In genomic region chr19:55768246-55768645, GRCm38 (mm10) we compare ENCODE assay signal across 15 mouse cellular contexts. TPM values are rescaled to one million over a fixed set of nuclear protein-coding genes. Genes with fewer than 3 reads are reported as not detected.
DNase-seq lines count a peak whose midpoint lies in the region; ATAC-seq and TF ChIP-seq lines count a peak whose summit lies in the region.
"Had no signal": no experiment of that assay in that cellular context is flagged by ENCODE, and none has a peak within 500 bp of the region (broad histone marks: within the 10 kb centered on the region; RNA-seq: fewer than 3 reads in every experiment).

No protein-coding gene starts in this region.

- peak; percentile 34 for DNase-seq in embryonic facial prominence, embryonic 11.5 days (ENCODE audit: low spot score)
- no peak for DNase-seq in embryonic facial prominence, embryonic 10.5 days (ENCODE audit: low spot score)
- peak; percentile 38 for DNase-seq in CH12.LX (ENCODE audit: extremely low read depth)
- DNase-seq: adrenal gland, postnatal 36 days; cerebellum, postnatal 25 days; heart, postnatal 4 days; kidney, adult 9 months; left cerebral cortex, postnatal 4 days; right cerebral cortex, postnatal 25 days had no signal

- no peak overlapping the region for H3K27ac ChIP-seq in embryonic facial prominence, embryonic 11.5 days (replicated peaks; ENCODE audit: low read depth, low read length)
- no peak overlapping the region for H3K27ac ChIP-seq in embryonic facial prominence, embryonic 10.5 days (replicated peaks)
- peak overlapping the region; percentile 39; the same call in 1 of the 2 replicates for H3K27ac ChIP-seq in intestine, embryonic 16.5 days (ENCODE audit: low read length)
- H3K27ac ChIP-seq in intestine, embryonic 15.5 days, result no peak overlapping the region; the same call in 1 of the 2 replicates
- H3K27ac ChIP-seq in CH12.LX (ENCODE audit: insufficient read depth, low read depth), result no peak overlapping the region
- H3K27ac ChIP-seq in small intestine, adult 2 months (ENCODE audit: insufficient read depth, low read depth, low read length), result peak overlapping the region; percentile 6; the same call in 1 of the 2 replicates
- H3K27ac ChIP-seq in forebrain, embryonic 13.5 days, result no peak overlapping the region
- H3K27ac ChIP-seq in hindbrain, embryonic 13.5 days, result no peak overlapping the region

- ATAC-seq in embryonic facial prominence, embryonic 11.5 days (replicated peaks; ENCODE audit: insufficient number of reproducible peaks, low FRiP score, low TSS enrichment, low read depth), result no peak
- ATAC-seq in intestine, embryonic 16.5 days, result no peak
- no peak for ATAC-seq in intestine, embryonic 15.5 days
- no peak for ATAC-seq in forebrain, embryonic 13.5 days
- ATAC-seq in hindbrain, embryonic 13.5 days (ENCODE audit: low FRiP score), result no peak

- TF ChIP-seq EP300 in CH12.LX (IDR thresholded peaks at IDR 0.05; ENCODE audit: low read length), result no peak

- no peak for TF ChIP-seq RAD21 in CH12.LX (IDR thresholded peaks at IDR 0.05; ENCODE audit: low read depth, low read length)

- H3K79me2 ChIP-seq in CH12.LX (replicated peaks; ENCODE audit: control insufficient read depth, extremely low read depth, insufficient read depth, poor library complexity, severe bottlenecking), result no peaks in the 10 kb centered on the region

- dilution Hi-C loops in CH12.LX (cut with MboI; ENCODE audit: extremely low pct_ligation_motif_present, extremely low pct_unique_long_range_greater_than_20kb, low sequenced_read_pairs), result no loop called here

- no peaks in the 10 kb centered on the region for H3K27me3 ChIP-seq in embryonic facial prominence, embryonic 11.5 days (ENCODE audit: control insufficient read depth, insufficient read depth, low read length)
- H3K27me3 ChIP-seq in embryonic facial prominence, embryonic 10.5 days (replicated peaks; ENCODE audit: low read depth, poor library complexity, severe bottlenecking), result no peaks in the 10 kb centered on the region
- H3K27me3 ChIP-seq in intestine, embryonic 16.5 days (replicated peaks; ENCODE audit: control insufficient read depth, insufficient read depth, low read length), result no peaks in the 10 kb centered on the region
- no peaks in the 10 kb centered on the region for H3K27me3 ChIP-seq in intestine, embryonic 15.5 days (replicated peaks)
- H3K27me3 ChIP-seq in CH12.LX (replicated peaks), result peaks cover 84% of the 10 kb centered on the region
- H3K27me3 ChIP-seq in small intestine, adult 2 months (ENCODE audit: control insufficient read depth, insufficient read depth, low read length), result no peaks in the 10 kb centered on the region
- no peaks in the 10 kb centered on the region for H3K27me3 ChIP-seq in forebrain, embryonic 13.5 days
- H3K27me3 ChIP-seq in hindbrain, embryonic 13.5 days, result 0 out of 2 replicates have a peak, but pooled peaks cover 4% of the 10 kb centered on the region

- H3K4me2 ChIP-seq in embryonic facial prominence, embryonic 11.5 days (ENCODE audit: low read depth, low read length), result no peak overlapping the region
- H3K4me2 ChIP-seq in intestine, embryonic 16.5 days (ENCODE audit: low read depth, low read length), result no peak overlapping the region
- no peak overlapping the region for H3K4me2 ChIP-seq in intestine, embryonic 15.5 days (replicated peaks)
- no peak overlapping the region for H3K4me2 ChIP-seq in CH12.LX (ENCODE audit: insufficient read depth, low read depth, poor library complexity, severe bottlenecking)
- no peak overlapping the region for H3K4me2 ChIP-seq in forebrain, embryonic 13.5 days
- H3K4me2 ChIP-seq in hindbrain, embryonic 13.5 days, result no peak overlapping the region

- H3K36me3 ChIP-seq in embryonic facial prominence, embryonic 11.5 days (replicated peaks; ENCODE audit: control insufficient read depth, insufficient read depth, low read depth, low read length), result no peaks in the 10 kb centered on the region
- peaks cover 29% of the 10 kb centered on the region for H3K36me3 ChIP-seq in embryonic facial prominence, embryonic 10.5 days (replicated peaks)
- H3K36me3 ChIP-seq in intestine, embryonic 16.5 days (ENCODE audit: control insufficient read depth, insufficient read depth, low read length), result no peaks in the 10 kb centered on the region
- H3K36me3 ChIP-seq in intestine, embryonic 15.5 days, result 0 out of 2 replicates have a peak, but pooled peaks cover 3% of the 10 kb centered on the region
- H3K36me3 ChIP-seq in CH12.LX (replicated peaks in 1 of 2; ENCODE audit: control insufficient read depth in 1 of 2, insufficient read depth in 1 of 2, low read length in 1 of 2), result no peaks in the 10 kb centered on the region
- peaks cover 8% of the 10 kb centered on the region for H3K36me3 ChIP-seq in small intestine, adult 2 months (ENCODE audit: control insufficient read depth, insufficient read depth, low read length)
- H3K36me3 ChIP-seq in forebrain, embryonic 13.5 days (ENCODE audit: poor library complexity, severe bottlenecking), result peaks cover under 1% of the 10 kb centered on the region; the same call in 1 of the 2 replicates
- H3K36me3 ChIP-seq in hindbrain, embryonic 13.5 days, result no peaks in the 10 kb centered on the region

- no peak for TF ChIP-seq POLR2A in CH12.LX (IDR thresholded peaks at IDR 0.05; ENCODE audit: low read depth, low read length)
- TF ChIP-seq POLR2A in small intestine, adult 2 months (IDR thresholded peaks at IDR 0.05; ENCODE audit: low read depth, low read length), result no peak

- WGBS in embryonic facial prominence, embryonic 11.5 days, result 40% methylated on average over 11 of the region's 11 CpGs
- WGBS in embryonic facial prominence, embryonic 10.5 days, result 48% methylated on average over 11 of the region's 11 CpGs
- 61% methylated on average over 10 of the region's 11 CpGs for WGBS in intestine, embryonic 16.5 days
- 46% methylated on average over 11 of the region's 11 CpGs for WGBS in intestine, embryonic 15.5 days
- WGBS in small intestine, adult 2 months, result 80% methylated on average over 11 of the region's 11 CpGs
- 72% methylated on average over 10 of the region's 11 CpGs for WGBS in forebrain, embryonic 13.5 days
- 73% methylated on average over 10 of the region's 11 CpGs for WGBS in hindbrain, embryonic 13.5 days

- H3K4me3 ChIP-seq in embryonic facial prominence, embryonic 11.5 days (ENCODE audit: low read depth, low read length), result no peak overlapping the region
- H3K4me3 ChIP-seq in embryonic facial prominence, embryonic 10.5 days, result no peak overlapping the region
- H3K4me3 ChIP-seq in intestine, embryonic 16.5 days (ENCODE audit: low read length), result no peak overlapping the region
- H3K4me3 ChIP-seq in intestine, embryonic 15.5 days (replicated peaks), result no peak overlapping the region
- H3K4me3 ChIP-seq in CH12.LX (replicated peaks in 1 of 3; ENCODE audit: low read depth in 2 of 3, low read length in 2 of 3, poor library complexity in 1 of 3), result no peak overlapping the region
- H3K4me3 ChIP-seq in small intestine, adult 2 months (ENCODE audit: low read depth, low read length), result no peak overlapping the region
- H3K4me3 ChIP-seq in forebrain, embryonic 13.5 days, result no peak overlapping the region
- no peak overlapping the region for H3K4me3 ChIP-seq in hindbrain, embryonic 13.5 days
- H3K4me3 ChIP-seq: erythroblast, embryonic 14.5 days had no signal

- no peak for TF ChIP-seq CTCF in CH12.LX (conservative IDR thresholded peaks at IDR 0.05 in 1 of 2, IDR thresholded peaks at IDR 0.05 in 1 of 2; ENCODE audit: low read depth in 2 of 2, low read length in 2 of 2)
- no peak for TF ChIP-seq CTCF in small intestine, adult 2 months (IDR thresholded peaks at IDR 0.05; ENCODE audit: extremely low read depth, insufficient read length, insufficient replicate concordance, low read depth, low read length)

- H3K9ac ChIP-seq in embryonic facial prominence, embryonic 11.5 days (replicated peaks; ENCODE audit: low read length), result no peak overlapping the region
- H3K9ac ChIP-seq in intestine, embryonic 16.5 days (ENCODE audit: low read depth, low read length), result no peak overlapping the region
- no peak overlapping the region for H3K9ac ChIP-seq in intestine, embryonic 15.5 days
- H3K9ac ChIP-seq in CH12.LX (ENCODE audit: insufficient read depth, low read depth), result no peak overlapping the region
- H3K9ac ChIP-seq in forebrain, embryonic 13.5 days, result no peak overlapping the region
- no peak overlapping the region for H3K9ac ChIP-seq in hindbrain, embryonic 13.5 days

- H3K9me3 ChIP-seq in embryonic facial prominence, embryonic 11.5 days (replicated peaks; ENCODE audit: control insufficient read depth, low read length), result no peaks in the 10 kb centered on the region
- no peaks in the 10 kb centered on the region for H3K9me3 ChIP-seq in embryonic facial prominence, embryonic 10.5 days
- no peaks in the 10 kb centered on the region for H3K9me3 ChIP-seq in intestine, embryonic 16.5 days (ENCODE audit: control insufficient read depth, low read length)
- no peaks in the 10 kb centered on the region for H3K9me3 ChIP-seq in intestine, embryonic 15.5 days
- H3K9me3 ChIP-seq in CH12.LX (replicated peaks; ENCODE audit: low read length), result peaks cover 3% of the 10 kb centered on the region
- no peaks in the 10 kb centered on the region for H3K9me3 ChIP-seq in forebrain, embryonic 13.5 days (replicated peaks)
- no peaks in the 10 kb centered on the region for H3K9me3 ChIP-seq in hindbrain, embryonic 13.5 days

- in situ Hi-C loops in CH12.LX (cut with MboI; ENCODE audit: low pct_ligation_motif_present, low pct_unique_long_range_greater_than_20kb, low sequenced_read_pairs), result no loop called here

- no peaks in the 10 kb centered on the region; the same call in 1 of the 2 replicates for H3K4me1 ChIP-seq in embryonic facial prominence, embryonic 11.5 days (ENCODE audit: control insufficient read depth, insufficient read depth, low read length)
- peaks cover 54% of the 10 kb centered on the region for H3K4me1 ChIP-seq in embryonic facial prominence, embryonic 10.5 days
- H3K4me1 ChIP-seq in intestine, embryonic 16.5 days (ENCODE audit: control insufficient read depth, insufficient read depth, low read length), result peaks cover 26% of the 10 kb centered on the region
- peaks cover 37% of the 10 kb centered on the region for H3K4me1 ChIP-seq in intestine, embryonic 15.5 days (replicated peaks)
- H3K4me1 ChIP-seq in CH12.LX (ENCODE audit: control insufficient read depth in 1 of 2, insufficient read depth in 2 of 2), result peaks cover 3 to 37% of the 10 kb centered on the region in 2 experiments; a peak in 3 of 4 replicates
- H3K4me1 ChIP-seq in small intestine, adult 2 months (ENCODE audit: control insufficient read depth, insufficient read depth, insufficient read length, low read length), result peaks cover 13% of the 10 kb centered on the region; the same call in 1 of the 2 replicates
- H3K4me1 ChIP-seq in forebrain, embryonic 13.5 days, result peaks cover 14% of the 10 kb centered on the region; the same call in 1 of the 2 replicates
- peaks cover 34% of the 10 kb centered on the region for H3K4me1 ChIP-seq in hindbrain, embryonic 13.5 days (replicated peaks)

RNA-seq across cellular contexts. Expression of gene Tcf7l2, which starts 26.6 kb away (rescaled TPM):
- polyA plus RNA-seq in embryonic facial prominence, embryonic 11.5 days (2014; fragmentation: Nextera tagmentation; extraction: Ambion mirVana), result 107 and 111 TPM in 2 replicates
- 94.5 and 111 TPM in 2 replicates for polyA plus RNA-seq in embryonic facial prominence, embryonic 10.5 days (2016; fragmentation: Nextera tagmentation; extraction: Ambion mirVana)
- 57.1 and 58.4 TPM in 2 replicates for polyA plus RNA-seq in intestine, embryonic 16.5 days (2015; fragmentation: Nextera tagmentation; extraction: Ambion mirVana)
- polyA plus RNA-seq in intestine, embryonic 15.5 days (2015; fragmentation: Nextera tagmentation; extraction: Ambion mirVana), result 65.0 and 78.9 TPM in 2 replicates
- total RNA-seq in CH12.LX (2012; rRNA removed) (not detected in 2 replicates), CH12.LX (2014; rRNA removed) (not detected in 2 replicates)
- polyA plus RNA-seq in CH12.LX (2012; ENCODE audit: insufficient read length, low read depth), result not detected in 2 replicates
- polyA plus RNA-seq in small intestine, adult 2 months (2012; rRNA removed), result 19.4 and 45.3 TPM in 2 replicates
- polyA plus RNA-seq in forebrain, embryonic 13.5 days (2015; fragmentation: Nextera tagmentation; extraction: Ambion mirVana), result 130 and 215 TPM in 2 replicates
- polyA plus RNA-seq in hindbrain, embryonic 13.5 days (2015; fragmentation: Nextera tagmentation; extraction: Ambion mirVana), result 29.6 and 36.3 TPM in 2 replicates

Comparison
In these comparisons a context has a peak if more than half of its experiments do, and no peak if none do; other contexts are left out.
1. H3K27ac ChIP-seq: peak in intestine, embryonic 16.5 days (single experiment) and small intestine, adult 2 months (single experiment); none in embryonic facial prominence, embryonic 11.5 days (single experiment), embryonic facial prominence, embryonic 10.5 days (single experiment), intestine, embryonic 15.5 days (single experiment), CH12.LX (single experiment), forebrain, embryonic 13.5 days (single experiment) and hindbrain, embryonic 13.5 days (single experiment).
2. RNA of gene Tcf7l2, which starts 26.6 kb away (polyA plus RNA-seq): 130 to 215 TPM in forebrain, embryonic 13.5 days, 94.5 to 111 TPM in embryonic facial prominence, embryonic 10.5 days, 107 to 111 TPM in embryonic facial prominence, embryonic 11.5 days, 65.0 to 78.9 TPM in intestine, embryonic 15.5 days, 57.1 to 58.4 TPM in intestine, embryonic 16.5 days, 19.4 to 45.3 TPM in small intestine, adult 2 months and 29.6 to 36.3 TPM in hindbrain, embryonic 13.5 days; not detected in CH12.LX; every median in the first group is over 10 times any median in the second.